Mouse (Mus musculus) kidney, embryonic 15.5 days (tissue): ENCODE results near the gene Slco1a5. TPM values are rescaled to one million over a fixed set of nuclear protein-coding genes. Genes with fewer than 3 reads are reported as not detected.

Experiments used
- polyA plus RNA-seq: library from polyadenylated mRNA; unstranded; fragments of >200 nt; fragmentation: Nextera tagmentation; extraction: Ambion mirVana; gene quantifications from 2 replicates; pipeline ENCODE4 v1.2.1, GENCODE M21; 2015

Gene Slco1a5
- polyA plus RNA-seq, 1 experiment from 2014 or later: 0.12 TPM

Other genes starting within 250 kb of the Slco1a5 start
- 2.9 and 3.4 TPM in 2 replicates for gene Slco1a6, start 114.5 kb downstream of the Slco1a5 start, polyA plus RNA-seq
- gene Iapp, start 24.6 kb downstream of the Slco1a5 start, polyA plus RNA-seq: 0.27 TPM in 1 of 2 replicates, not detected in the other
- 17.5 and 17.6 TPM in 2 replicates for gene Pyroxd1, start 22.7 kb upstream of the Slco1a5 start, polyA plus RNA-seq
- gene Recql, start 64.1 kb upstream of the Slco1a5 start, polyA plus RNA-seq: 22.6 and 28.9 TPM in 2 replicates
- 101 and 103 TPM in 2 replicates for gene Golt1b, start 64.2 kb upstream of the Slco1a5 start, polyA plus RNA-seq
- gene Spx, start 90.5 kb upstream of the Slco1a5 start, polyA plus RNA-seq: 0.59 and 1.1 TPM in 2 replicates
- 0.23 and 1.3 TPM in 2 replicates for gene Gys2, start 150.1 kb upstream of the Slco1a5 start, polyA plus RNA-seq
- gene Ldhb, start 185.0 kb upstream of the Slco1a5 start, polyA plus RNA-seq: 697 and 713 TPM in 2 replicates
- gene Kcnj8, start 248.6 kb upstream of the Slco1a5 start, polyA plus RNA-seq: 24.4 and 26.8 TPM in 2 replicates